ENCODE assay signal across 11 mouse cellular contexts in the genomic region with DNA sequence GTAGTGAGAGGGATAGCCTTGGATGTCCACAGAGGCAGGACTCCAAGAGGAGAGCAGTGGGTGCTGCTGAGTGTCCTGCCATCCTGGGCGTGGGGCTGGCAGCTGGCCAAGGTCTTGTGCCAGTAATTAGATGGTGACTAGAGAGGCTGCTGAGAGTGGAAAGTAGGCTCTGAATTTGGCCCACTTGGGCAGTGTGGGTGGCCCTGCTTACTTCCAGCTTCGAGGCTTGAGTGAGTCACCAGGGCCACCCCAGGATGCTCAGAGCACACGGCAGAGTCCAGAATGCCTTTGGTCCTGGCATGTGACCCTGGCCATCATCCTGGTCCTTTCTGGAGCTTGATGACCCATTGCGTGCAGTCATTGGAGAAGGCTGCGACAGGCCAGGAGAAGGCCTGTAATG. TPM values are rescaled to one million over a fixed set of nuclear protein-coding genes. Genes with fewer than 3 reads are reported as not detected.
DNase-seq lines count a peak whose midpoint lies in the region; ATAC-seq and TF ChIP-seq lines count a peak whose summit lies in the region.
"Had no signal": no experiment of that assay in that cellular context is flagged by ENCODE, and none has a peak within 500 bp of the region (broad histone marks: within the 10 kb centered on the region; RNA-seq: fewer than 3 reads in every experiment).

No protein-coding gene starts in this region.

- DNase-seq in hindbrain, postnatal 0 days (ENCODE audit: low spot score) = peak; percentile 27
- no peak for DNase-seq in hindbrain, embryonic 14.5 days (ENCODE audit: low spot score)
- DNase-seq in cerebellum, adult 11-12 months = peak; percentile 79
- peak; percentile 50 for DNase-seq in kidney, adult 18-20 months
- DNase-seq in frontal cortex, postnatal 36 days (ENCODE audit: low spot score in 2 of 2) = no peak
- no peak for DNase-seq in adipocyte (ENCODE audit: low spot score)
- no peak for DNase-seq in layer of hippocampus, postnatal 14 days (ENCODE audit: low spot score in 2 of 2)

- no peak overlapping the region for H3K27ac ChIP-seq in hindbrain, postnatal 0 days
- H3K27ac ChIP-seq in hindbrain, embryonic 14.5 days = no peak overlapping the region
- 0 out of 2 replicates have a peak overlapping the region, but pooled peaks have one; percentile 23 for H3K27ac ChIP-seq in olfactory bulb, adult 2 months (ENCODE audit: insufficient read depth, low read depth, low read length)
- H3K27ac ChIP-seq: lung, embryonic 15.5 days had no signal

- H3K36me3 ChIP-seq in hindbrain, postnatal 0 days (ENCODE audit: insufficient read depth, low read length) = no peaks in the 10 kb centered on the region
- H3K36me3 ChIP-seq in hindbrain, embryonic 14.5 days (replicated peaks; ENCODE audit: control insufficient read depth, insufficient read depth) = no peaks in the 10 kb centered on the region
- H3K36me3 ChIP-seq: lung, embryonic 15.5 days had no signal

- 60% methylated on average over 5 of the region's 5 CpGs for WGBS in hindbrain, postnatal 0 days
- WGBS in hindbrain, embryonic 14.5 days = 70% methylated on average over 5 of the region's 5 CpGs
- 60% methylated on average over 5 of the region's 5 CpGs for WGBS in olfactory bulb, adult 2 months

- H3K4me1 ChIP-seq in hindbrain, postnatal 0 days (ENCODE audit: insufficient read depth, low read length) = no peaks in the 10 kb centered on the region
- 0 out of 2 replicates have a peak, but pooled peaks cover 9% of the 10 kb centered on the region for H3K4me1 ChIP-seq in hindbrain, embryonic 14.5 days (replicated peaks; ENCODE audit: control insufficient read depth, insufficient read depth, low read length)
- H3K4me1 ChIP-seq in olfactory bulb, adult 2 months (ENCODE audit: control insufficient read depth, insufficient read depth, low read length) = peaks cover 27% of the 10 kb centered on the region

- TF ChIP-seq POLR2A in olfactory bulb, adult 2 months (IDR thresholded peaks at IDR 0.05; ENCODE audit: insufficient read depth, low read depth, low read length) = no peak

- H3K4me3 ChIP-seq in hindbrain, postnatal 0 days (ENCODE audit: low read length) = no peak overlapping the region
- H3K4me3 ChIP-seq in hindbrain, embryonic 14.5 days (replicated peaks; ENCODE audit: low read length) = no peak overlapping the region
- H3K4me3 ChIP-seq in olfactory bulb, adult 2 months (ENCODE audit: insufficient read depth, low read depth, low read length) = no peak overlapping the region
- H3K4me3 ChIP-seq: lung, embryonic 15.5 days had no signal

- no peak for TF ChIP-seq CTCF in hindbrain, postnatal 0 days (IDR thresholded peaks at IDR 0.05; ENCODE audit: low read depth)
- TF ChIP-seq CTCF in olfactory bulb, adult 2 months (IDR thresholded peaks at IDR 0.05; ENCODE audit: insufficient read depth, low read depth, low read length) = no peak

- no peak overlapping the region for H3K4me2 ChIP-seq in hindbrain, postnatal 0 days (ENCODE audit: low read depth, low read length)
- no peak overlapping the region for H3K4me2 ChIP-seq in hindbrain, embryonic 14.5 days (replicated peaks)
- H3K4me2 ChIP-seq: lung, embryonic 15.5 days had no signal

- H3K9ac ChIP-seq in hindbrain, postnatal 0 days (replicated peaks; ENCODE audit: low read length) = no peak overlapping the region
- no peak overlapping the region for H3K9ac ChIP-seq in hindbrain, embryonic 14.5 days
- H3K9ac ChIP-seq: lung, embryonic 15.5 days had no signal

- H3K27me3 ChIP-seq in hindbrain, postnatal 0 days (ENCODE audit: insufficient read depth, low read length) = no peaks in the 10 kb centered on the region
- H3K27me3 ChIP-seq in hindbrain, embryonic 14.5 days (ENCODE audit: control insufficient read depth, insufficient read depth, low read length) = no peaks in the 10 kb centered on the region
- H3K27me3 ChIP-seq: lung, embryonic 15.5 days had no signal

- H3K9me3 ChIP-seq in hindbrain, postnatal 0 days (ENCODE audit: low read length) = no peaks in the 10 kb centered on the region
- H3K9me3 ChIP-seq in hindbrain, embryonic 14.5 days (ENCODE audit: control insufficient read depth, low read length) = no peaks in the 10 kb centered on the region
- H3K9me3 ChIP-seq: lung, embryonic 15.5 days had no signal

- ATAC-seq in hindbrain, postnatal 0 days = no peak
- ATAC-seq in hindbrain, embryonic 14.5 days (ENCODE audit: low FRiP score) = no peak

RNA-seq across cellular contexts. Expression of a gene that starts 31.1 kb away (rescaled TPM):
- 34.0 and 35.9 TPM in 2 replicates for total RNA-seq in hindbrain, postnatal 0 days (2014; rRNA removed)
- 26.3 and 28.8 TPM in 2 replicates for polyA plus RNA-seq in hindbrain, postnatal 0 days (2015; fragmentation: Nextera tagmentation; extraction: Ambion mirVana)
- 28.1 and 28.8 TPM in 2 replicates for polyA plus RNA-seq in hindbrain, embryonic 14.5 days (2014; fragmentation: Nextera tagmentation; extraction: Ambion mirVana)
- 269 TPM in 1 of 2 replicates, not detected in the other for polyA plus RNA-seq in olfactory bulb, adult 2 months (2012; ENCODE audit: insufficient read depth, insufficient read length, low replicate concordance, missing spikeins)
- total RNA-seq in layer of hippocampus, postnatal 14 days (2021) = 10 to 100 TPM; 60.7 to 63.9 TPM
- total RNA-seq: common myeloid progenitor, adult 5-6 weeks; hematopoietic stem cell, adult 5-6 weeks had no signal

Comparison
In these comparisons a context has a peak if more than half of its experiments do, and no peak if none do; other contexts are left out.
1. DNase-seq: peak in hindbrain, postnatal 0 days (single experiment), cerebellum, adult 11-12 months (single experiment) and kidney, adult 18-20 months (single experiment); none in hindbrain, embryonic 14.5 days (single experiment), frontal cortex, postnatal 36 days (0 of 2), adipocyte (single experiment) and layer of hippocampus, postnatal 14 days (0 of 2).